Mouse (Mus musculus) hindbrain, embryonic 15.5 days (tissue): Measurements from ENCODE around the gene Ntn4. TPM values are rescaled to one million over a fixed set of nuclear protein-coding genes. Genes with fewer than 3 reads are reported as not detected.

Experiments
- ATAC-seq: fragments of 200-750 bp; cut with Nextera tagmentation; 2 replicates; pipeline ENCODE4 v1.8.0; 2017; ENCODE audit warnings: low read depth, moderate number of reproducible peaks, moderate TSS enrichment; ENCODE audit not compliant: low FRiP score
- H3K27ac ChIP-seq: fragments of 300-500 bp; sonication (generic); replicated peaks from 2 replicates; pipeline ENCODE4 v1.5.1; 2015; ENCODE audit warnings: mild to moderate bottlenecking, inconsistent platforms
- H3K27me3 ChIP-seq: fragments of 300-500 bp; sonication (generic); 2 replicates; pipeline ENCODE4 v1.6.1; 2015; ENCODE audit warnings: control low read depth, inconsistent platforms
- H3K36me3 ChIP-seq: fragments of 300-500 bp; sonication (generic); 2 replicates; pipeline ENCODE4 v1.6.1; 2015; ENCODE audit warnings: control low read depth, inconsistent platforms
- H3K4me1 ChIP-seq: fragments of 300-500 bp; sonication (generic); replicated peaks from 2 replicates; pipeline ENCODE4 v1.6.1; 2015; ENCODE audit warnings: control low read depth, inconsistent platforms
- H3K4me2 ChIP-seq: fragments of 300-500 bp; sonication (generic); 2 replicates; pipeline ENCODE4 v1.6.1; 2015; ENCODE audit warnings: moderate library complexity, mild to moderate bottlenecking, inconsistent platforms
- H3K4me3 ChIP-seq: fragments of 300-500 bp; sonication (generic); 2 replicates; pipeline ENCODE4 v1.5.1; 2015; ENCODE audit warnings: mild to moderate bottlenecking, inconsistent platforms
- H3K9ac ChIP-seq: fragments of 300-500 bp; sonication (generic); 2 replicates; pipeline ENCODE4 v1.6.1; 2015; ENCODE audit warnings: inconsistent platforms
- H3K9me3 ChIP-seq: fragments of 300-500 bp; sonication (generic); 2 replicates; pipeline ENCODE4 v1.6.1; 2016; ENCODE audit warnings: control low read depth, inconsistent platforms
- WGBS: fragments of 180-500 bp; shearing (Covaris S2); methylation state at CpG from one replicate; pipeline ENCODE4 v1.1.7; 2015; 5-methylcytosine and 5-hydroxymethylcytosine counted together
- polyA plus RNA-seq: library from polyadenylated mRNA; unstranded; fragments of >200 nt; fragmentation: Nextera tagmentation; extraction: Ambion mirVana; gene quantifications from 2 replicates; pipeline ENCODE4 v1.2.1, GENCODE M21; 2015

Gene Ntn4
- polyA plus RNA-seq, 1 experiment from 2014 or later: 0.97 TPM

DNA sequence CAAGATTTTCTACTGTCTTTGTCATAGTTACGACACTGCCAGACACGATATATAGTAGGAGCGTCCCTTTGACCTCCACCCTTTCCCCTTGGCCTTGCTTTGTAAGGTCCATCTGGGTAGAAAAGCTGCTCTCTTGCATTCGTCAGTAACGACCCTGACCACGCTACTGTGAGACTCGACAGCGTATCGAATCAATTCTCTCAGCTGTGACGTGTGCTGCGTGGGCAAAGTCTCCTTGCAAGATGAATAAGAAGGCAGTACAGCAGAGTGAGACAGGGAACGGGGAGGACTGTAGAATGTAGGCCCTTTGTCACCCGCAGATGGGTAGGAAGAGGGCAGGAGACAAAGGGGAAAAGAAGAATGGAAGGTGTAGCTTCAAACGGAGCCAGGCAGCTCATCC lies 110.8 kb downstream of the Ntn4 start:
- peak overlapping the region; percentile 33 for H3K4me2 ChIP-seq
- H3K4me1 ChIP-seq: peaks cover 5% of the 10 kb centered on the region; the same call in 1 of the 2 replicates
- no peaks in the 10 kb centered on the region for H3K27me3 ChIP-seq
- H3K9me3 ChIP-seq: no peaks in the 10 kb centered on the region
- H3K27ac ChIP-seq: no peak overlapping the region
- H3K4me3 ChIP-seq: no peak overlapping the region
- H3K9ac ChIP-seq: no peak overlapping the region
- H3K36me3 ChIP-seq: no peaks in the 10 kb centered on the region
- 27% methylated on average over 14 of the region's 14 CpGs for WGBS
- 0 out of 2 replicates have a peak, but pooled peaks have one; percentile 38 for ATAC-seq

- Histone ChIP-seq H3K9me3 (no peaks in the 10 kb centered on the region), H3K27me3 (no peaks in the 10 kb centered on the region), H3K36me3 (no peaks in the 10 kb centered on the region), H3K4me3 (no peak overlapping the region), H3K9ac (no peak overlapping the region), H3K4me1 (peaks cover 5% of the 10 kb centered on the region; the same call in 1 of the 2 replicates), H3K27ac (no peak overlapping the region), H3K4me2 (no peak overlapping the region)
- 53% methylated on average over 13 of the region's 13 CpGs for WGBS
- ATAC-seq: no peak
Observed at GRCm38 (mm10) chr10:93753711-93754391, 113.4 kb downstream of the Ntn4 start.

DNA sequence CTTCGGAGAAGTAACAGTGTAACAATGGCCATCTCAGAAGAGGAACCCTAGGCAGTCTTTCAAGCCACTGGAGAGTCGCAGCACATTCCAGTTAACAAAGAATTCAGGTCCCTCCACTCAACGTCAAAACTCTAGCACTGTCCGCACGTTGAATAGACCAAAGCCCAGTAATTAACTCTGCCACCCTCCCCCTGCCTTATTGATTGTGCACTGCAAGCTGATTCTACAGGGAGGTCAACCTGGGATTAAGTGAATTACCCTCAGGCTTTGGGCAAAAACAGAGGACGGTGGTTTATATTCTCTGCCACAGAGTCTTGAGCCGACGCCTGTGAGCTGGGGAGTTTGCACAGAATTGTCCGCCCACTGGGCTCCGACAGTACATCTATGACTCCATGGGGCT lies 115.7 kb downstream of the Ntn4 start:
- 32% methylated on average over 10 of the region's 10 CpGs for WGBS
- Histone ChIP-seq H3K4me3 (no peak overlapping the region), H3K27me3 (no peaks in the 10 kb centered on the region), H3K9ac (no peak overlapping the region), H3K4me1 (peaks cover 4% of the 10 kb centered on the region; the same call in 1 of the 2 replicates), H3K9me3 (no peaks in the 10 kb centered on the region), H3K27ac (no peak overlapping the region), H3K36me3 (no peaks in the 10 kb centered on the region), H3K4me2 (no peak overlapping the region)
- ATAC-seq: no peak

DNA sequence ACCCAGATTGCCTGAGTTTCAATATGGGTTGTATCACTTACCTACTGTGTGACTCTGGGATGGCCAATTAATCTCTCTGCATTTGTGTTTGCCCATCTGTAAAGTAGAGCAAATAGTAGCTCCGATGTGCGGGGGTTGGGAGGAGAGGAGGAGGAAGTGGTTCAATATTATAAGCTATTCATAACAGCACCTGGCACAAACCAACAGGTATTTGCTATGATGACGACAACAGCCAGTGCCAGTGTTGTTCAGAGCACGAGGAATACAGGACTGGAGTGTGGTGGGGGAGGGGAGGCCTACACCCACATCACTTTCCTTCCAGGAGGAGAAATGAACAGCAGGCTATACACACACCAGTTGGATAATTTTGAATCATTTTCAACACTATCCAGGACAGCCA lies 119.2 kb downstream of the Ntn4 start:
- no peaks in the 10 kb centered on the region for H3K4me1 ChIP-seq
- WGBS: 64% methylated on average over 4 of the region's 4 CpGs
- H3K4me3 ChIP-seq: no peak overlapping the region
- no peak overlapping the region for H3K4me2 ChIP-seq
- H3K9ac ChIP-seq: no peak overlapping the region
- H3K27me3 ChIP-seq: no peaks in the 10 kb centered on the region
- no peaks in the 10 kb centered on the region for H3K36me3 ChIP-seq
- H3K27ac ChIP-seq: no peak overlapping the region
- H3K9me3 ChIP-seq: no peaks in the 10 kb centered on the region
- no peak for ATAC-seq

DNA sequence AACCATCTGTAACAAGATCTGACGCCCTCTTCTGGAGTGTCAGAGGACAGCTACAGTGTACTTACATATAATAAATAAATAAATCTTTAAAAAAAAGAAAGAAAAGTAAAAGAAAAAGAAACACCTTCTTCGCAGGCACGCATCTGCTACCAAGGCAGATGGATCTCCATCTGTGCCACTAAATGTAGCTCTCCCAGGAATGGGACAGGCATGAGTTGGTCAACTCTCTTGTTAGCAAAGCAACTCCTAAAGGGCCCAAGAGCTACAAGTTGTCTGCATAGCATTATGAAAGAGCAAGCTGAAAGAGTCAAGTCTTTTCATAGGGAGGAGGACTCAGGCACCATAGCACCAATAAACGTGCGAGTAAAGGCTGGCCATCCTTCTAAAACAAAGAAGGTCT lies 119.9 kb downstream of the Ntn4 start:
- Histone ChIP-seq H3K9ac (no peak overlapping the region), H3K27ac (no peak overlapping the region), H3K9me3 (no peaks in the 10 kb centered on the region), H3K4me2 (no peak overlapping the region), H3K36me3 (no peaks in the 10 kb centered on the region), H3K4me1 (no peaks in the 10 kb centered on the region), H3K4me3 (no peak overlapping the region), H3K27me3 (no peaks in the 10 kb centered on the region)
- 78% methylated on average over 5 of the region's 5 CpGs for WGBS
- ATAC-seq: no peak

GRCm38 (mm10) chr10:93763074-93763473 lies 122.6 kb downstream of the Ntn4 start:
- H3K9ac ChIP-seq: no peak overlapping the region
- no peaks in the 10 kb centered on the region for H3K36me3 ChIP-seq
- no peak overlapping the region for H3K27ac ChIP-seq
- no peaks in the 10 kb centered on the region for H3K4me1 ChIP-seq
- no peak overlapping the region for H3K4me3 ChIP-seq
- no peak overlapping the region for H3K4me2 ChIP-seq
- 38% methylated on average over 5 of the region's 5 CpGs for WGBS
- no peaks in the 10 kb centered on the region for H3K9me3 ChIP-seq
- no peak for ATAC-seq
- no peaks in the 10 kb centered on the region for H3K27me3 ChIP-seq

DNA sequence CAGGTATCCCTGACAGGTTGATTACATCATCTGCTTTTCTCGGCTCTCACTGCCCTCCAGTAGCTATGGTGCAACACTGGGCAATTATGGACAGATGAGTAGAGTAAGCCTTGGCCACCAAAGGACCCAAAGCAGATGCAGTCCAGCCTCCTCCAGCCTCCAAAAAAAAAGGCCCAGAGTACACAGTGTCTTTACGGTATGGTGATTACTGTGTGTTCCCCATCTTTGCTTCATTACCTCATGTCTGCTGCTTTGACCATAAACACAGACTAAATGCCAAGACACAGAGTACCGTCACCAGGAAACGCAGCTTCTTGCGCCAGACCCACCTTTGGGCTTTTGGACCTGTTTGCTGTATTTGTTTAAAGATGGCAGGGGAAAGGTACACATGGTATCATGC lies 125.7 kb downstream of the Ntn4 start:
- H3K36me3 ChIP-seq: no peaks in the 10 kb centered on the region
- H3K4me2 ChIP-seq: no peak overlapping the region
- no peak overlapping the region for H3K4me3 ChIP-seq
- H3K9me3 ChIP-seq: no peaks in the 10 kb centered on the region
- no peaks in the 10 kb centered on the region for H3K27me3 ChIP-seq
- no peaks in the 10 kb centered on the region for H3K4me1 ChIP-seq
- 94% methylated on average over 5 of the region's 5 CpGs for WGBS
- no peak overlapping the region for H3K27ac ChIP-seq
- H3K9ac ChIP-seq: no peak overlapping the region
- no peak for ATAC-seq

DNA sequence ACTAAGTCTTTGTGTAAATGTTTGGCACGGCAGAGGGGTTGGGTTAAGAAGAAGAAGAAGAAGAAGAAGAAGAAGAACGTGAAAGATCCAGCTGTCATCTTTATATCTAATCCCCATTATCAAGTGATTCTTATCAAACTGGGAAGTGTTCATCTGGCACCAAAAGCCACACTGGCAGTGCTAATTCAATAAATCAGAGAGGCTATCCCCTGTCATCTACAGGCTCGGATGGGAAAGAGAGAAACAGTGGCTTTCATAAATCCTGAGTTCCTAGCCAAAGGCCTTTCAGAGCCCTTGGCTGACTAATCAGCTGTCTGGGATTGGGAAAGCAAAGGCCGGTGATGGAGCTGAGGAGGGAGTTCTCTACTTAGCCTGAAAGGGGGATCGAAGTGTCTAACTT lies 126.8 kb downstream of the Ntn4 start:
- Histone ChIP-seq H3K27ac (no peak overlapping the region), H3K4me2 (no peak overlapping the region), H3K36me3 (no peaks in the 10 kb centered on the region), H3K4me3 (no peak overlapping the region), H3K9ac (no peak overlapping the region), H3K27me3 (no peaks in the 10 kb centered on the region), H3K9me3 (no peaks in the 10 kb centered on the region), H3K4me1 (no peaks in the 10 kb centered on the region)
- ATAC-seq: no peak
- 74% methylated on average over 5 of the region's 5 CpGs for WGBS

DNA sequence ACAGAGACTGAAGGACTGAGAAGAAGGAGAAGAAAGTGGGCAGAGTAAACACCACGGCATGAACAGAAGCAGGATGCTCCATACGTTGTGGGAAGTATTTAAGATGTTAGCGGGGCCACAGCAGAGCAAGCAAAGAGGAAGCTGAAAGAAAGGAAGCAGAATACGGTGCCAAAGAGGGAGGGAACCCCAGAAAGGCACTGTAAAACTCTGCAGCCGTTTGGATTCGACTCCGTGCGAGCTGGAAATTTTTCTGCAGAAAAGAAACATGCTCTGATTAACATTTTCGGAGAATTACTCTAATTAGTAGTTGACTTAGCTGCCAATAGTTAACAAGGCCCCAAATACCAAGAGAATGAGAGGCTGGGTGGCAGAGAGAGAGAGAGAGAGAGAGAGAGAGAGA lies 127.7 kb downstream of the Ntn4 start:
- H3K4me1 ChIP-seq: no peaks in the 10 kb centered on the region
- H3K9ac ChIP-seq: no peak overlapping the region
- ATAC-seq: no peak
- no peaks in the 10 kb centered on the region for H3K9me3 ChIP-seq
- no peaks in the 10 kb centered on the region for H3K36me3 ChIP-seq
- no peak overlapping the region for H3K4me2 ChIP-seq
- H3K27me3 ChIP-seq: no peaks in the 10 kb centered on the region
- no peak overlapping the region for H3K27ac ChIP-seq
- whole genome bisulfite sequencing: 71% methylated on average over 9 of the region's 9 CpGs
- H3K4me3 ChIP-seq: no peak overlapping the region

DNA sequence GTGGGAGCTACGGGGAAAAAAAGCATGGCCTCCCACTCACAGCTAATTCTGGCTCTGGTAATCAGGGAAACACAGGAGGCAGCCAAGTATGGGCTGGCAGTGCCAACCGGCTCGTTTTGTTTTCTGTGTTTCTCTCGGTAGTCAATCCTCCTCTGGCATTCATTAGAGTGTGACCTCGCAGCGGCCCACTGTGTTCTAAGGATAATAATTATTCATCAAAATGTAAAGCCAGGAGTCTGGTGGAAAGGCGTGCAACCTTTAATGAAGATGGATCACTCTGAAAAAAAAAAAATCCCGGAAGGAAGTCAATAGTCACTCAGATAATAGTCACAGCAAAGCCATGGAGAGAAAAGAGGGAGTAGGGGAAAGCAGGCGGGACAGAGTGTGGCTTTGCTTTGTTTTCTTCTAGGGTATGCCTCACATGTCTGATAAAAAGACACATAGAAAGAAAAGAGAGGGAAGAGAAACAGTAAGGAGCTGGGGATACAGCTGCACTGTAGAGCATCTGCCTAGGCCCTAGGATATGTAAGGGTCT lies 131.5 kb downstream of the Ntn4 start:
- Histone ChIP-seq H3K4me3 (no peak overlapping the region), H3K36me3 (no peaks in the 10 kb centered on the region), H3K27ac (0 out of 2 replicates have a peak overlapping the region, but pooled peaks have one; percentile 34), H3K27me3 (no peaks in the 10 kb centered on the region), H3K4me2 (no peak overlapping the region), H3K9me3 (no peaks in the 10 kb centered on the region), H3K4me1 (no peaks in the 10 kb centered on the region), H3K9ac (no peak overlapping the region)
- peak; percentile 88 for ATAC-seq
- WGBS: 17% methylated on average over 9 of the region's 9 CpGs

GRCm38 (mm10) chr10:93772492-93772891 lies 132.0 kb downstream of the Ntn4 start:
- H3K4me2 ChIP-seq: no peak overlapping the region
- H3K4me3 ChIP-seq: no peak overlapping the region
- H3K9me3 ChIP-seq: no peaks in the 10 kb centered on the region
- no peaks in the 10 kb centered on the region for H3K27me3 ChIP-seq
- H3K4me1 ChIP-seq: no peaks in the 10 kb centered on the region
- no peak overlapping the region for H3K27ac ChIP-seq
- H3K36me3 ChIP-seq: no peaks in the 10 kb centered on the region
- H3K9ac ChIP-seq: no peak overlapping the region
- ATAC-seq: no peak
- 75% methylated on average over 3 of the region's 3 CpGs for WGBS

GRCm38 (mm10) chr10:93776731-93777151 lies 136.3 kb downstream of the Ntn4 start:
- H3K4me2 ChIP-seq: no peak overlapping the region
- 32% methylated on average over 5 of the region's 5 CpGs for whole genome bisulfite sequencing
- no peaks in the 10 kb centered on the region for H3K9me3 ChIP-seq
- H3K27ac ChIP-seq: no peak overlapping the region
- no peaks in the 10 kb centered on the region for H3K27me3 ChIP-seq
- H3K4me3 ChIP-seq: no peak overlapping the region
- no peak for ATAC-seq
- no peaks in the 10 kb centered on the region for H3K4me1 ChIP-seq
- H3K36me3 ChIP-seq: no peaks in the 10 kb centered on the region
- H3K9ac ChIP-seq: no peak overlapping the region

GRCm38 (mm10) chr10:93777372-93777771 lies 136.9 kb downstream of the Ntn4 start:
- Histone ChIP-seq H3K4me2 (no peak overlapping the region), H3K27ac (no peak overlapping the region), H3K27me3 (no peaks in the 10 kb centered on the region), H3K9me3 (no peaks in the 10 kb centered on the region), H3K4me1 (no peaks in the 10 kb centered on the region), H3K36me3 (no peaks in the 10 kb centered on the region), H3K9ac (no peak overlapping the region), H3K4me3 (no peak overlapping the region)
- no peak for ATAC-seq
- WGBS: 51% methylated on average over 7 of the region's 7 CpGs
